Mouse (Mus musculus): ENCODE measurements around the gene H2al1j. TPM values are rescaled to one million over a fixed set of nuclear protein-coding genes. Genes with fewer than 3 reads are reported as not detected.
"Not testable (repeated sequence)": the region's sequence is repeated elsewhere in the genome, so short reads cannot be mapped to it uniquely, and the experiment has no call there.

The H2al1j gene
- total RNA-seq (2014; rRNA removed) (not detected in 2 replicates), polyA plus RNA-seq (2015; fragmentation: Nextera tagmentation; extraction: Ambion mirVana) (not detected in 2 replicates)

DNA sequence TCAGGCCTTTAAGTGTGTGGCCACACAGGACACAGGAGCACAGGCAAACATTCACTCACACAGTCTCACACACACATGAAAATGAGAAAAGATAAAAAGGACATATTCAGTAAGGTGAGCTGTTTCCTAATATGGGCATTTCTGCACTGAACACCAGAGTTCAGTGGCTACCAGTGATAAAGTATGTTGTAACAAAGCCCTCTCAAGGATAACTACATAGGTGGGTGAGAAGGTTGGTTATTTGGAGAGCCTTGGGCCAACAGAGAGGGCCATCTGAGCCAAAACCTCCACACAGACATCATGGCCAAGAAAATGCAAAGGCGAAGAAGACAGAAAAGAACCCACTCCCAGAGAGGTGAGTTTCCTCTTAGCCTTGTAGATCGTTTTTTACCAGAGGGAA lies at the start of gene H2al1j:
Gene H2al1j (plus strand): TSS at position 301 of the 400 bp plus-strand sequence.
- not testable (repeated sequence) for DNase-seq (ENCODE audit: low spot score); H3K27me3 ChIP-seq (ENCODE audit: insufficient read depth, low read length); H3K36me3 ChIP-seq (ENCODE audit: insufficient read depth, low read length); H3K4me1 ChIP-seq (ENCODE audit: insufficient read depth, low read length); H3K4me2 ChIP-seq (ENCODE audit: low read depth, low read length); ATAC-seq; H3K9me3 ChIP-seq (ENCODE audit: low read length); H3K4me3 ChIP-seq (ENCODE audit: low read length); H3K27ac ChIP-seq; H3K9ac ChIP-seq (replicated peaks; ENCODE audit: low read length)
- WGBS = 88% methylated on average over 2 of the region's 2 CpGs

DNA sequence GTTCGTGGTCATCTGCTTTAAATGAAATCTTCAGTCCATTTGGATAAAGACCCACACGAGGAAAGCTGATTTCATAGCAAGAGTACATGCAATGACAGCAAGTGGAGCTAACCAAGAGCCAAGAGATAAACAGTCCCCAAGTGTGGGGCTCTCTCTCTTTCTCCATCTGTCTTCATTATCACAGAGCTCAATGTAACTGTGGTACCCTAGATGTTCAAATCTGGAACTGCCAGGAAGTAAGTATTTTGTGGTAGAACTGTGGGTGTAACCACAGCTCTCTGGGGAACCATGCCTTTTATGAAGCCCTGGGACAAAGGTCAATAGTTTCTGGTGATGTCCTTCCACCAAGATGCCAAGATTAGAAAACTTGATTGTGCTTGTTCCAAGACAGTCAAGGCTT lies 46.9 kb upstream of the H2al1j start:
- H3K4me1 ChIP-seq (ENCODE audit: insufficient read depth, low read length) = no peaks in the 10 kb centered on the region
- H3K9me3 ChIP-seq (ENCODE audit: low read length) = no peaks in the 10 kb centered on the region
- H3K36me3 ChIP-seq (ENCODE audit: insufficient read depth, low read length) = no peaks in the 10 kb centered on the region
- DNase-seq (ENCODE audit: low spot score) (no peak), ATAC-seq (no peak)
- H3K9ac ChIP-seq (replicated peaks; ENCODE audit: low read length) = no peak overlapping the region
- no peak overlapping the region for H3K4me2 ChIP-seq (ENCODE audit: low read depth, low read length)
- H3K27me3 ChIP-seq (ENCODE audit: insufficient read depth, low read length) = no peaks in the 10 kb centered on the region
- TF ChIP-seq CTCF (IDR thresholded peaks at IDR 0.05; ENCODE audit: low read depth) = no peak
- H3K27ac ChIP-seq = no peak overlapping the region
- H3K4me3 ChIP-seq (ENCODE audit: low read length) = no peak overlapping the region
- 73% methylated on average over 2 of the region's 2 CpGs for WGBS

DNA sequence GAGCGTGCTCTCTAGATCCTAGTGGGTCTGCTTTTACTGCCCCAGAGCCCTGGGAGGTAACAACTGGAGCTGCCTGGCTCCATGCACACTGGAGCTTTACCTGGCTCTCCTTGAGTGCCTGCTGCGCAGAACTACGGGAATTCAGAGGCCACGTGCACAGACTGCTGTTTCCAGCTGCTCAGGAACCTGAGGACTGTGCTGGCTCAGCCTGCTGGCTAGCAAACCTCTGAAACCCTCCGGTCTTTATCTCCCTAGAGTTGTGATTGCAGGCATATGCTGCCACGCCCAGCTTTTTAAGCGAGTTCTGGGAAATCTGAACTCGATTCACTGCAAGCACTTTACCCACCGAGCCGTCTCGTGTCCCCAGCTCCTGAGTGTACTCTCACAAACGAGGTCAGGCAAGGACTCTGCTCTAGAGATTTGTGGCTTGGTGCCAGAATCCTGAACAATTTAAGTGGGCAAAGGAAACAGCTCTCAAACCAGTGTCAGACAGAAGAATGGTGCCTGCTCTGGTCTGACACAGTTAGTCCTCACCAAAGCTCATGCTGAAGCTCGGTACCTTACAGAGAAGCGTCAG lies 39.2 kb upstream of the H2al1j start:
- Histone ChIP-seq H3K9me3 (ENCODE audit: low read length) (no peaks in the 10 kb centered on the region), H3K4me3 (ENCODE audit: low read length) (no peak overlapping the region), H3K4me1 (ENCODE audit: insufficient read depth, low read length) (no peaks in the 10 kb centered on the region), H3K27me3 (ENCODE audit: insufficient read depth, low read length) (no peaks in the 10 kb centered on the region), H3K36me3 (ENCODE audit: insufficient read depth, low read length) (no peaks in the 10 kb centered on the region), H3K9ac (replicated peaks; ENCODE audit: low read length) (no peak overlapping the region), H3K4me2 (ENCODE audit: low read depth, low read length) (no peak overlapping the region), H3K27ac (no peak overlapping the region)
- TF ChIP-seq CTCF (IDR thresholded peaks at IDR 0.05; ENCODE audit: low read depth) = no peak
- 74% methylated on average over 14 of the region's 14 CpGs for WGBS
- ATAC-seq (no peak), DNase-seq (ENCODE audit: low spot score) (peak; percentile 17)

DNA sequence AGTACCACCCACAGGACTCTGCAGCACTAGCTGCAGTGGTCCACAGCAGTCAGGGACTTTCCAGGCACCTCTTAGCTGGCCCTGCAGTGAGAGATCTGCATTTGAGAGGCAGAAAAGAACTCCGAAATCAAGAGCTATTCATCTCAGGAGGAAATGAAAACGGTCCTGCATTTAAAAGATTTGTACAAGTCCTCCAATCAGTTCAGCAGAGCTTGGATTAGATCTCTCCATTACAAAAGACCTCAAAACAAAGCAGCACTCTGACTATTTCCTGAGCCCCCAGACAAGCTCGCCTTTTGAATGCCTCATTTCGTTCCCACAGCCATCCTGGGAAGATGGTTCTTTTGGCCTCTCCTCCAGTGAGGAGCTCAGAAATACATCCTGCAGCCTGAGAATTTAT lies 38.4 kb upstream of the H2al1j start:
- no peak overlapping the region for H3K9ac ChIP-seq (replicated peaks; ENCODE audit: low read length)
- ATAC-seq (no peak), DNase-seq (ENCODE audit: low spot score) (no peak)
- no peak overlapping the region for H3K27ac ChIP-seq
- no peak overlapping the region for H3K4me3 ChIP-seq (ENCODE audit: low read length)
- no peaks in the 10 kb centered on the region for H3K27me3 ChIP-seq (ENCODE audit: insufficient read depth, low read length)
- H3K4me2 ChIP-seq (ENCODE audit: low read depth, low read length) = no peak overlapping the region
- H3K4me1 ChIP-seq (ENCODE audit: insufficient read depth, low read length) = no peaks in the 10 kb centered on the region
- WGBS = 63% methylated on average over 4 of the region's 4 CpGs
- no peaks in the 10 kb centered on the region for H3K9me3 ChIP-seq (ENCODE audit: low read length)
- no peaks in the 10 kb centered on the region for H3K36me3 ChIP-seq (ENCODE audit: insufficient read depth, low read length)
- TF ChIP-seq CTCF (IDR thresholded peaks at IDR 0.05; ENCODE audit: low read depth) = no peak

DNA sequence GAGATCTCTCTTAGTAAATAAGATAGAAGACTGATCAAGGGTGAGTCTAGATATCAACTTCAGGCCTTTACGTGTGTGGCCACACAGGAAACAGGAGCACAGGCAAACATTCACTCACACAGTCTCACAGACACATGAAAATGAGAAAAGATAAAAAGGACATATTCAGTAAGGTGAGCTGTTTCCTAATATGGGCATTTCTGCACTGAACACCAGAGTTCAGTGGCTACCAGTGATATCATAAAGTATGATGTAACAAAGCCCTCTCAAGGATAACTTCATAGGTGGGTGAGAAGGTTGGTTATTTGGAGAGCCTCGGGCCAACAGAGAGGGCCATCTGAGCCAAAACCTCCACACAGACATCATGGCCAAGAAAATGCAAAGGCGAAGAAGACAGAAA lies 28.7 kb upstream of the H2al1j start, which contains the start of gene H2al1a:
Gene H2al1a (plus strand): TSS at position 301 of the 400 bp plus-strand sequence.
- not testable (repeated sequence) for H3K4me2 ChIP-seq (ENCODE audit: low read depth, low read length); H3K4me3 ChIP-seq (ENCODE audit: low read length); H3K27ac ChIP-seq; H3K9ac ChIP-seq (replicated peaks; ENCODE audit: low read length); H3K9me3 ChIP-seq (ENCODE audit: low read length); ATAC-seq; DNase-seq (ENCODE audit: low spot score); H3K27me3 ChIP-seq (ENCODE audit: insufficient read depth, low read length); H3K36me3 ChIP-seq (ENCODE audit: insufficient read depth, low read length); H3K4me1 ChIP-seq (ENCODE audit: insufficient read depth, low read length)
- WGBS = no CpG with 5 or more reads among the region's 3 CpGs

DNA sequence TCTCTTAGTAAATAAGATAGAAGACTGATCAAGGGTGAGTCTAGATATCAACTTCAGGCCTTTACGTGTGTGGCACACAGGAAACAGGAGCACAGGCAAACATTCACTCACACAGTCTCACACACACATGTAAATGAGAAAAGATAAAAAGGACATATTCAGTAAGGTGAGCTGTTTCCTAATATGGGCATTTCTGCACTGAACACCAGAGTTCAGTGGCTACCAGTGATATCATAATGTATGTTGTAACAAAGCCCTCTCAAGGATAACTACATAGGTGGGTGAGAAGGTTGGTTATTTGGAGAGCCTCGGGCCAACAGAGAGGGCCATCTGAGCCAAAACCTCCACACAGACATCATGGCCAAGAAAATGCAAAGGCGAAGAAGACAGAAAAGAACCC lies 25.5 kb upstream of the H2al1j start, which contains the start of gene H2al1b:
Gene H2al1b (plus strand): TSS at position 301 of the 400 bp plus-strand sequence.
- DNase-seq (ENCODE audit: low spot score); H3K9me3 ChIP-seq (ENCODE audit: low read length); H3K4me2 ChIP-seq (ENCODE audit: low read depth, low read length); H3K4me3 ChIP-seq (ENCODE audit: low read length); H3K27ac ChIP-seq; H3K9ac ChIP-seq (replicated peaks; ENCODE audit: low read length); H3K27me3 ChIP-seq (ENCODE audit: insufficient read depth, low read length); H3K36me3 ChIP-seq (ENCODE audit: insufficient read depth, low read length); ATAC-seq; H3K4me1 ChIP-seq (ENCODE audit: insufficient read depth, low read length): not testable (repeated sequence)
- 100% methylated on average over 1 of the region's 3 CpGs for WGBS

DNA sequence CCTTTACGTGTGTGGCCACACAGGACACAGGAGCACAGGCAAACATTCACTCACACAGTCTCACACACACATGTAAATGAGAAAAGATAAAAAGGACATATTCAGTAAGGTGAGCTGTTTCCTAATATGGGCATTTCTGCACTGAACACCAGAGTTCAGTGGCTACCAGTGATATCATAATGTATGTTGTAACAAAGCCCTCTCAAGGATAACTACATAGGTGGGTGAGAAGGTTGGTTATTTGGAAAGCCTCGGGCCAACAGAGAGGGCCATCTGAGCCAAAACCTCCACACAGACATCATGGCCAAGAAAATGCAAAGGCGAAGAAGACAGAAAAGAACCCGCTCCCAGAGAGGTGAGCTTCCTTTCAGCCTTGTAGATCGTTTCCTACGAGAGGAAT lies 22.3 kb upstream of the H2al1j start, which contains the start of gene H2al1c:
Gene H2al1c (plus strand): TSS at position 301 of the 400 bp plus-strand sequence.
- 93% methylated on average over 1 of the region's 6 CpGs for WGBS

DNA sequence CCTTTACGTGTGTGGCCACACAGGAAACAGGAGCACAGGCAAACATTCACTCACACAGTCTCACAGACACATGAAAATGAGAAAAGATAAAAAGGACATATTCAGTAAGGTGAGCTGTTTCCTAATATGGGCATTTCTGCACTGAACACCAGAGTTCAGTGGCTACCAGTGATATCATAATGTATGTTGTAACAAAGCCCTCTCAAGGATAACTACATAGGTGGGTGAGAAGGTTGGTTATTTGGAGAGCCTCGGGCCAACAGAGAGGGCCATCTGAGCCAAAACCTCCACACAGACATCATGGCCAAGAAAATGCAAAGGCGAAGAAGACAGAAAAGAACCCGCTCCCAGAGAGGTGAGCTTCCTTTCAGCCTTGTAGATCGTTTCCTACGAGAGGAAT lies 19.1 kb upstream of the H2al1j start, which contains the start of gene H2al1d:
Gene H2al1d (plus strand): TSS at position 301 of the 400 bp plus-strand sequence.
- WGBS = no CpG with 5 or more reads among the region's 6 CpGs
- H3K9ac ChIP-seq (replicated peaks; ENCODE audit: low read length); H3K4me3 ChIP-seq (ENCODE audit: low read length); H3K4me1 ChIP-seq (ENCODE audit: insufficient read depth, low read length); DNase-seq (ENCODE audit: low spot score); H3K36me3 ChIP-seq (ENCODE audit: insufficient read depth, low read length); H3K27me3 ChIP-seq (ENCODE audit: insufficient read depth, low read length); H3K27ac ChIP-seq; ATAC-seq; H3K4me2 ChIP-seq (ENCODE audit: low read depth, low read length); H3K9me3 ChIP-seq (ENCODE audit: low read length): not testable (repeated sequence)

More for the DNA sequence above, 22.3 kb upstream of the H2al1j start, which contains the start of gene H2al1c:
- not testable (repeated sequence) for ATAC-seq; H3K9ac ChIP-seq (replicated peaks; ENCODE audit: low read length); H3K27me3 ChIP-seq (ENCODE audit: insufficient read depth, low read length); H3K9me3 ChIP-seq (ENCODE audit: low read length); DNase-seq (ENCODE audit: low spot score); H3K4me2 ChIP-seq (ENCODE audit: low read depth, low read length); H3K36me3 ChIP-seq (ENCODE audit: insufficient read depth, low read length); H3K4me1 ChIP-seq (ENCODE audit: insufficient read depth, low read length); H3K4me3 ChIP-seq (ENCODE audit: low read length); H3K27ac ChIP-seq

DNA sequence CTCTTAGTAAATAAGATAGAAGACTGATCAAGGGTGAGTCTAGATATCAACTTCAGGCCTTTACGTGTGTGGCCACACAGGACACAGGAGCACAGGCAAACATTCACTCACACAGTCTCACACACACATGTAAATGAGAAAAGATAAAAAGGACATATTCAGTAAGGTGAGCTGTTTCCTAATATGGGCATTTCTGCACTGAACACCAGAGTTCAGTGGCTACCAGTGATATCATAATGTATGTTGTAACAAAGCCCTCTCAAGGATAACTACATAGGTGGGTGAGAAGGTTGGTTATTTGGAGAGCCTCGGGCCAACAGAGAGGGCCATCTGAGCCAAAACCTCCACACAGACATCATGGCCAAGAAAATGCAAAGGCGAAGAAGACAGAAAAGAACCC lies 16.0 kb upstream of the H2al1j start, which contains the start of gene H2al1e:
Gene H2al1e (plus strand): TSS at position 301 of the 400 bp plus-strand sequence.
- not testable (repeated sequence) for H3K36me3 ChIP-seq (ENCODE audit: insufficient read depth, low read length); H3K27me3 ChIP-seq (ENCODE audit: insufficient read depth, low read length); H3K27ac ChIP-seq; H3K4me3 ChIP-seq (ENCODE audit: low read length); H3K4me2 ChIP-seq (ENCODE audit: low read depth, low read length); ATAC-seq; H3K4me1 ChIP-seq (ENCODE audit: insufficient read depth, low read length); DNase-seq (ENCODE audit: low spot score); H3K9me3 ChIP-seq (ENCODE audit: low read length); H3K9ac ChIP-seq (replicated peaks; ENCODE audit: low read length)
- WGBS = no CpG with 5 or more reads among the region's 3 CpGs

DNA sequence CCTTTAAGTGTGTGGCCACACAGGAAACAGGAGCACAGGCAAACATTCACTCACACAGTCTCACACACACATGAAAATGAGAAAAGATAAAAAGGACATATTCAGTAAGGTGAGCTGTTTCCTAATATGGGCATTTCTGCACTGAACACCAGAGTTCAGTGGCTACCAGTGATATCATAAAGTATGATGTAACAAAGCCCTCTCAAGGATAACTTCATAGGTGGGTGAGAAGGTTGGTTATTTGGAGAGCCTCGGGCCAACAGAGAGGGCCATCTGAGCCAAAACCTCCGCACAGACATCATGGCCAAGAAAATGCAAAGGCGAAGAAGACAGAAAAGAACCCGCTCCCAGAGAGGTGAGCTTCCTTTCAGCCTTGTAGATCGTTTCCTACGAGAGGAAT lies 12.8 kb upstream of the H2al1j start, which contains the start of gene H2al1f:
Gene H2al1f (plus strand): TSS at position 301 of the 400 bp plus-strand sequence.
- H3K4me1 ChIP-seq (ENCODE audit: insufficient read depth, low read length); H3K9ac ChIP-seq (replicated peaks; ENCODE audit: low read length); ATAC-seq; H3K4me3 ChIP-seq (ENCODE audit: low read length); H3K9me3 ChIP-seq (ENCODE audit: low read length); H3K36me3 ChIP-seq (ENCODE audit: insufficient read depth, low read length); H3K27ac ChIP-seq; H3K4me2 ChIP-seq (ENCODE audit: low read depth, low read length); DNase-seq (ENCODE audit: low spot score); H3K27me3 ChIP-seq (ENCODE audit: insufficient read depth, low read length): not testable (repeated sequence)
- no CpG with 5 or more reads among the region's 6 CpGs for WGBS

All from hindbrain, postnatal 0 days (tissue).